Mouse (Mus musculus) cortical plate, adult 2 months (tissue): ENCODE data around the gene Zfp91. TPM values are rescaled to one million over a fixed set of nuclear protein-coding genes. Genes with fewer than 3 reads are reported as not detected.

Source experiments
- H3K27ac ChIP-seq: fragments of 200-500 bp; 2 replicates; pipeline ENCODE4 v1.5.1; 2012; ENCODE audit warnings: low read length, control low read depth, inconsistent platforms; ENCODE audit not compliant: insufficient read depth
- H3K4me1 ChIP-seq: fragments of 200-500 bp; 2 replicates; pipeline ENCODE4 v1.6.1; 2011; ENCODE audit warnings: low read length; ENCODE audit not compliant: control insufficient read depth, insufficient read depth
- H3K4me3 ChIP-seq: fragments of 200-500 bp; 2 replicates; pipeline ENCODE4 v1.5.1; 2011; ENCODE audit warnings: mild to moderate bottlenecking, low read length, control low read depth; ENCODE audit not compliant: insufficient read depth
- CTCF ChIP-seq: fragments of 200-500 bp; IDR thresholded peaks from 2 replicates; pipeline ENCODE4 v1.5.1; 2011; ENCODE audit warnings: mild to moderate bottlenecking, control low read depth, low read length; ENCODE audit not compliant: insufficient read depth; ENCODE audit errors: extremely low read depth
- POLR2A ChIP-seq: fragments of 200-500 bp; IDR thresholded peaks from 2 replicates; pipeline ENCODE4 v1.6.1; 2011; ENCODE audit warnings: mild to moderate bottlenecking, low read length, control low read depth; ENCODE audit not compliant: insufficient read depth; ENCODE audit errors: extremely low read depth
- polyA plus RNA-seq: library from polyadenylated mRNA; depleted of rRNA; stranded (reverse); fragments of >200 nt; gene quantifications from 2 replicates; pipeline ENCODE4 v1.2.3, GENCODE M21; 2012

Gene Zfp91
- polyA plus RNA-seq, 1 experiment, result 51.3 TPM

DNA sequence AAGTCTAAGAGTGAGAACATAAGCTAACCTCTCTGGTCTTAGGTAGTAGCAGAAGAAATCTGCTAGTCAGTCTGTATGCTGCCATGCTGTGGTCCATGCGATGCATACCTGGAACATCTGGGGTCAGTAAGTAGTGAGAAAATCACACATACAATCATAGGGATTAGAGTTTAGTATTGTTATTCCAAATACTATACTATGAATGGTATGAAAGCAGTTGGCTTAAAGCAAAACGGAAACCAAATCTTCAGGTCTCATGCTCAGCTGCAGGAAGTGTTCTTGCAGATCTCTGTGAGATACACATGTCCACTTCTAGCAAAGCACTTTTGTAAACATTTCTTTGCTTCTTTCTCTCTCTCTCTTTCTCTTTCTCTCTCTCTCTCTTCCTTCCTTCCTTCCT lies 10.3 kb upstream of the Zfp91 start:
- TF ChIP-seq POLR2A (no peak), CTCF (no peak)
- H3K27ac ChIP-seq, result no peak overlapping the region
- no peak overlapping the region for H3K4me3 ChIP-seq
- no peaks in the 10 kb centered on the region for H3K4me1 ChIP-seq

DNA sequence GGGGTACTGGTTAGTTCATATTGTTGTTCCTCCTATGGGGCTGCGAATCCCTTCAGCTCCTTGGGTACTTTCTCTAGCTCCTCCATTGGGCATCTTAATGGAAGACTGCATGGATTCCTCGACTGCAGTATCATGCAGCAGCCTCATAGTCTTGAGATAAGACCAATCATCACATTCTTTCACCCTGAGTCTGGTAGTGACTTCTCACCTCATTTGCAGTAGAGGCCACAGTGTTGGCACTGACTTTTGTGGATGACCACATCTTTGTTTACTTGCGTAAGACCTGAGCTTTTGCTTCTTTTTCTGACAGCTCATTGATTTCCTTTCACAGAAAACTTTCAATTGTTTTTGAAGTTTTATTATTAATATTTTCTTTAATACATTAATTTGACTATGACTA lies 9.8 kb upstream of the Zfp91 start:
- Histone ChIP-seq H3K4me1 (0 out of 2 replicates have a peak, but pooled peaks cover under 1% of the 10 kb centered on the region), H3K4me3 (no peak overlapping the region), H3K27ac (no peak overlapping the region)
- TF ChIP-seq CTCF (no peak), POLR2A (no peak)

DNA sequence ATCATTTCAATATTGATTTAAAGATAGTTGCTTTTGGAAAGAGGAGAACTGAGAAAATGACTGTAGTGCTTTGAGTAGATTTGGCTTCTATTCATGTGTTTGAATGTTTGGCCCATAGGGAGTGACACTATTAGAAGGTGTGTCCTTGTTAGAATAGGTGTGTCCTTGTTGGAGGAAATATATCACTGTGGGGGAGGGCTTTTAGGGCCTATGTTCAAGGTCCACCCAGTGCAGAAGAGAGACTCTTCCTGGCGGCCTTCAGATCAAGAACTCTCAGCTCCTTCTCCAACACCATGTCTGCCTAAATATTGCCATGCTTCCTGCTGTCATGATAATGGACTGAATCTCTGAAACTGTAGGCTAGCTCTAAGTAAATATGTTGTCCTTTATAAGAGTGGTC lies 8.3 kb upstream of the Zfp91 start:
- Histone ChIP-seq H3K27ac (no peak overlapping the region), H3K4me3 (no peak overlapping the region), H3K4me1 (0 out of 2 replicates have a peak, but pooled peaks cover 1% of the 10 kb centered on the region)
- no peak for TF ChIP-seq POLR2A
- no peak for TF ChIP-seq CTCF

DNA sequence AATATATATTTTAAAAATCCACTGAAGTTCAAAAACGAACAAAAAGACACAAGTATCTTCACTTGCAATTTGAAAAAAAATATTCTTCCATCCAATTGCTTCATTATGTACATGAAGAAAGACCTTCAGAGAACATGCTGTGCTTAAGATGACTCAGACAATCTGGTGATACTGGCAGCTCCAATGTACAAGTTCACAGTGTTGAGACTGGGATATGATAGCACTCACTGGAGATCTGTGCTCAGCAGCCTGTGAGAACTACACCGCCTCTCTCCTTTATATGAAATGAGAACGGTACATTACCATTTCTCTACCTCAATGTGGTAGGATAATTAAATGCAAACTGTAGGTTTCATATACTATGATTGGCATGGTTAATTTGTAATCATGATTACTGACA lies 6.9 kb upstream of the Zfp91 start:
- 0 out of 2 replicates have a peak, but pooled peaks cover 1% of the 10 kb centered on the region for H3K4me1 ChIP-seq
- H3K27ac ChIP-seq, result no peak overlapping the region
- TF ChIP-seq POLR2A (no peak), CTCF (no peak)
- H3K4me3 ChIP-seq, result no peak overlapping the region

DNA sequence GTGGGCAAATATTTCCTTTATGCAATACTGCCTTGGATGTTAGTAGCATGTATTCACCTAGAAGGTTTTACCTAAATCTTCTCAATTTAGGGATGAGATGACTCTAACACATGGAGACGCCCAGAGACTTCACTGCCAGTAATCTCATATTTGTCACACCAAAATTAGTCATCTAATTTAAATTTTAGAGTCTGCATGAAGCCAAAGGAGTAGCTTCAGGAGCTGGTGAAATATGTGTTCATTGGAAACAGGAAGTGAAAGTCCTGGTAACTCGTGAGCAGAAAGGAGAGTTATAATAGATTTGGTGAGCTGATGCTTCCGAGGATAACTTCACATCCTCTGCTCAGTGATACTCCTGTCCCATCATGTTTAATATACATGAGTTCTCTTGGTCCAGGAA lies 5.1 kb upstream of the Zfp91 start:
- TF ChIP-seq POLR2A, result no peak
- TF ChIP-seq CTCF, result no peak
- Histone ChIP-seq H3K4me1 (0 out of 2 replicates have a peak, but pooled peaks cover 1% of the 10 kb centered on the region), H3K27ac (no peak overlapping the region), H3K4me3 (no peak overlapping the region)

DNA sequence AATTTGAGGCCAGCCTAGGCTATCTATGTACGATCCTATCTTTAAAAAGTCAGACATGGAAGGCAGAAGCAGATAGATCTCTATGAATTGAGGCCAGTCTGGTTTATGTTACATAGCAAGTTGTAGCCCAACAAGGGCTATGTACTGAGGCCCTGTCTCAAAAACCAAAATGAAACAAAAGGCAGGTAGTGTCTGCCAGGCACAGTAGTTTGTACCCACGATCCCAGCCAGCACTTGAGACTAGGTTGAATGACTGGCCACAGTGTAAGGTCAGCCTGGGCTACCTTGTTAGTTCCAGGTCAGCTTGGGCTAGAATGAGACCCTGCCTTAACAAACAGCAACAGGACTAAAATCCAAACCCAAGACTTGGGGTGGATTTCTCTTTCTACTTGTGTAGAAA lies 4.7 kb upstream of the Zfp91 start:
- H3K27ac ChIP-seq, result no peak overlapping the region
- H3K4me1 ChIP-seq, result 0 out of 2 replicates have a peak, but pooled peaks cover 1% of the 10 kb centered on the region
- TF ChIP-seq CTCF (no peak), POLR2A (no peak)
- H3K4me3 ChIP-seq, result no peak overlapping the region

DNA sequence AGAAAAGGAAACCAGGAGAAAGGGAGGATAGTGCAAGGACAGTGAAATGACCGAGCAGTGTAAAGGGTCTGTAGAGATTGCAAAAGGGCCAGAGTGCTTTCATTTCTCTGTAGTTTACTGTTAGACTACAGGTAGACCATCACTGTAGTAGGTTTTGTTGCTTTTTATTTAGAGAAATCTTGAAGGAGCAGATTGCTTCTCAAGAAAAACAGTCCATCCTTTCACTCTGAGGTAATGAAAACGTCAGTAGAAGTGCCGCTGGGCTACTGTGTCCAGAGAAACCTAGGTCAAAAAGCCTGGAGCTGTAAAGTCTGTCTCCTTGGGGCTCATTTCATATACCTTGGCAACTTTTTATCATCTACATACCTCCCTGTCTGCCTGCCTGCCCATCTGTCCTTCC lies 3.2 kb upstream of the Zfp91 start:
- TF ChIP-seq CTCF (no peak), POLR2A (no peak)
- Histone ChIP-seq H3K27ac (no peak overlapping the region), H3K4me1 (0 out of 2 replicates have a peak, but pooled peaks cover 1% of the 10 kb centered on the region), H3K4me3 (no peak overlapping the region)

DNA sequence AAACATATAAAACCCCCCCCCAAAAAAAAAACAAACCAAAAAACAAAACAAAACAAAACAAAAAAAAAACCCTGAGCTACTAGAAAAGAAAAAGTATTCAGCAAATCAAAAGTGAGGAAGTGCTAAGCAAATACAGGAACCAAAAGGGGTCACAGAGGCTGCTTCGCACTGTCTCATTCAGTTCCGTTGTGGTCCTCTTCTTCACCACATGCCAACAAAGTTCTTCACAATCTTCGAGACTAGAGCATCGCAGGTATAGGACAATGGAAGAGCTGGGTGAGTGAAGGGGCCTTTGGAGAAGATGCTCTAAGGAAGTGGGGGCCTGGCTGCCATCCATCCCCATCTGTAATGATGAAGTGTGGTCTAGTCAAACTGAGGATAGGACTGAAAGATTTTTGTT lies 2.5 kb upstream of the Zfp91 start:
- H3K27ac ChIP-seq, result no peak overlapping the region
- TF ChIP-seq POLR2A, result no peak
- no peak for TF ChIP-seq CTCF
- 0 out of 2 replicates have a peak, but pooled peaks cover 1% of the 10 kb centered on the region for H3K4me1 ChIP-seq
- no peak overlapping the region for H3K4me3 ChIP-seq

DNA sequence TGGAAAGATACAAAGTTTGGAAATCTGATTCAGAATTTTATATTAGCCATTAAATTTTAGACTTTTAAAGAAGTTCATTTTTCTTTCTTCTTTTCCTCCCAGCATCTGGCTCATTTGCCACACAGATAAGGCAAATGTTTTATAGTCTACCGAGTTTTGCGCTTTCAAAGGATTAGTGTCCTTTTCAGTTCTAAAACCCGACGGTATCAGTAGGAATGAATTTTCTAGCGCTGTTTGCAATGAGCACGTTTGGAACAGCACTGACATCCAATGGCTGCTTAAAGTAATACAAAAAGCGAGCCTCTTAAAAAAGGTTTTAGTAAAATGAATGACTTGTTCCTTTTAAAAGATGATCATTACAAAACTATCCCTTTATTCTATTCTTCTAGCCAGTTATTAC lies 1.1 kb upstream of the Zfp91 start:
- no peak for TF ChIP-seq POLR2A
- peak; percentile 42; the same call in 1 of the 2 replicates for TF ChIP-seq CTCF
- 0 out of 2 replicates have a peak, but pooled peaks cover 1% of the 10 kb centered on the region for H3K4me1 ChIP-seq
- H3K4me3 ChIP-seq, result peak overlapping the region; percentile 87
- peak overlapping the region; percentile 92; the same call in 1 of the 2 replicates for H3K27ac ChIP-seq

DNA sequence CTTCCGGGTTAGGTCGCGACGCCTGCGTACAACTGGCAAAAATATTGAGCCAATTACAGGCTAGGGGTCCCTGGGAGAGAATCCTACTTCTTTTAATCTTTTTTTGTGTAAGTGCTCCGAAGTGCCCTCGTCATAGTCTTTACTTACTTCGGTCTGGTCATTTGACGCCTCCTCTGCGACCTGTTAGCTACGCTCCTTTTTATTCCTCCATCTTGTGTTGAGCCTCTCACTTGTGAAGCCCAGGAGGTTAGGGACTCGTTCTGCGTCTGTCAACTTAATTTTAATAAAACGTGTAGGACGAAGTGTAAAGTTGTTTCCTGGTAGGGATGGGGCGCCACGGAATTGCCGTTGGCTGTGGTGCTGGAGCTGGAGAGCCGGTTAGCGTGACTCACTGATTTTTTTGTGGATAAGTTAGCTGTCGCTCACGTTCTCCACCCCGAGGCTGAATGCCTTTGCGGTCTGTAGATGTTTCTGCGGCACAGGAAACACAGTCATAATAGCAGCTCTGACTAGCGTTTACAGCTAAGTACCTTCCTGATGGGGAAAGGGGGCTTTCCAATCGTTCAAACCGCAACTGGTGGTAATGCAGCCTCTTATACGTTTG lies 504 bp upstream of the Zfp91 start:
- H3K4me1 ChIP-seq, result 0 out of 2 replicates have a peak, but pooled peaks cover 1% of the 10 kb centered on the region
- peak overlapping the region; percentile 87 for H3K4me3 ChIP-seq
- peak overlapping the region; percentile 92 for H3K27ac ChIP-seq
- TF ChIP-seq CTCF, result no peak
- TF ChIP-seq POLR2A, result 0 out of 2 replicates have a peak, but pooled peaks have one; percentile 51

DNA sequence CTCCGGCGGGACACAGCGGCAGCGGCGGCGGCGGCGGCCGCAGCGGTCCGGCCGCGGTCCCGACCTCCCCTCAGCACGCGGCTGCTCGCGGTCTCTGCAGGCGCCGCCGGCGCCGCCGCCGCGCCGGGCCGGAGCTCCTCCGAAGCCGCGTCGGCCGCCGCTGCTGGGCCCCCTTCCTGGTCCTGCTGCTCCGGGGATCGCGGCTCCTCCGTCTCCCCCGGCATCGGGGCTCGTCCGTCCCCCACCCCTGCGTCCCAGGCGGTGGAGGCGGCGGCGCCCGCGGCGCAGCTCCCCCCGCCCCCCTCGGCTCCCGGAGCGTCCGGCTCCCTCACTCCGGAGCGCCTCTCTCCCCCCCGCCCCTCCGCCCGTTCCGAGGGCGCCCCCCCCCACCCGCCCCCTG lies 816 bp downstream of the Zfp91 start:
- TF ChIP-seq POLR2A (no peak), CTCF (no peak)
- H3K4me3 ChIP-seq, result peak overlapping the region; percentile 87
- no peaks in the 10 kb centered on the region; the same call in 1 of the 2 replicates for H3K4me1 ChIP-seq
- H3K27ac ChIP-seq, result peak overlapping the region; percentile 100
